8 mouse cellular contexts compared by ENCODE assay signal in genomic region chr2:143062812-143063792, GRCm38 (mm10). TPM values are rescaled to one million over a fixed set of nuclear protein-coding genes. Genes with fewer than 3 reads are reported as not detected.
DNase-seq lines count a peak whose midpoint lies in the region; ATAC-seq and TF ChIP-seq lines count a peak whose summit lies in the region.

Gene Snrpb2, plus strand, starts transcription at chr2:143063039.

- under 1% methylated on average over 55 of the region's 55 CpGs for WGBS in forebrain, embryonic 16.5 days
- 1% methylated on average over 55 of the region's 55 CpGs for WGBS in lung, embryonic 15.5 days

- H3K27ac ChIP-seq in ES-E14 (ENCODE audit: insufficient read depth, low read depth, low read length, poor library complexity, severe bottlenecking) = no peak within 1 kb of the TSS
- no peak within 1 kb of the TSS for H3K27ac ChIP-seq in forebrain, embryonic 16.5 days (ENCODE audit: low read length)
- H3K27ac ChIP-seq in lung, embryonic 15.5 days = peak within 1 kb of the TSS; percentile 63

- in situ Hi-C loops in ES-E14 (cut with MboI; ENCODE audit: low sequenced_read_pairs in 2 of 2, unreplicated experiment in 2 of 2) = no loop called here

- peak within 1 kb of the TSS; percentile 94 to 95 for H3K4me3 ChIP-seq in ES-E14 (ENCODE audit: insufficient read depth in 1 of 2, low read depth in 1 of 2, low read length in 2 of 2, poor library complexity in 1 of 2, severe bottlenecking in 1 of 2)
- H3K4me3 ChIP-seq in forebrain, embryonic 16.5 days (replicated peaks; ENCODE audit: low read length) = peak within 1 kb of the TSS; percentile 97
- H3K4me3 ChIP-seq in lung, embryonic 15.5 days = peak within 1 kb of the TSS; percentile 89

- peak; percentile 96 for ATAC-seq in forebrain, embryonic 16.5 days
- peak; percentile 89 for ATAC-seq in lung, embryonic 15.5 days (ENCODE audit: borderline replicate concordance, extremely low read depth, low FRiP score, low TSS enrichment)

- H3K9ac ChIP-seq in ES-E14 (ENCODE audit: insufficient read depth, low read depth, low read length, poor library complexity, severe bottlenecking) = peak within 1 kb of the TSS; percentile 96
- H3K9ac ChIP-seq in forebrain, embryonic 16.5 days (replicated peaks; ENCODE audit: low read depth, low read length) = peak within 1 kb of the TSS; percentile 79
- peak within 1 kb of the TSS; percentile 80 for H3K9ac ChIP-seq in lung, embryonic 15.5 days

- H3K4me1 ChIP-seq in ES-E14 (ENCODE audit: control insufficient read depth in 2 of 2, insufficient read depth in 2 of 2, low read length in 2 of 2, poor library complexity in 1 of 2) = peaks cover 0 to 4% of the 10 kb centered on the region in 2 experiments; a peak in 1 of 4 replicates
- peaks cover 10% of the 10 kb centered on the region for H3K4me1 ChIP-seq in forebrain, embryonic 16.5 days (replicated peaks; ENCODE audit: control insufficient read depth, insufficient read depth, low read length)
- peaks cover 8% of the 10 kb centered on the region for H3K4me1 ChIP-seq in lung, embryonic 15.5 days

- no peaks in the 10 kb centered on the region for H3K9me3 ChIP-seq in ES-E14 (ENCODE audit: control insufficient read depth, insufficient read depth, low read depth, low read length)
- no peaks in the 10 kb centered on the region for H3K9me3 ChIP-seq in forebrain, embryonic 16.5 days (ENCODE audit: control insufficient read depth, low read length)
- H3K9me3 ChIP-seq in lung, embryonic 15.5 days = no peaks in the 10 kb centered on the region

- peak within 1 kb of the TSS; percentile 92 for H3K4me2 ChIP-seq in forebrain, embryonic 16.5 days (ENCODE audit: low read length)
- H3K4me2 ChIP-seq in lung, embryonic 15.5 days = peak within 1 kb of the TSS; percentile 70

- peak; percentile 92 for DNase-seq in ES-E14 (ENCODE audit: low read depth, low spot score)
- DNase-seq in cerebellum, adult 11-12 months = peak; percentile 83
- DNase-seq in heart, postnatal 4 days = peak; percentile 94
- peak; percentile 71 to 83 for DNase-seq in layer of hippocampus, adult 8-10 months (ENCODE audit: low spot score in 2 of 2)
- peak; percentile 77 for DNase-seq in ovary, adult 18-20 months (ENCODE audit: low spot score)
- DNase-seq in thymus, postnatal 0 days (ENCODE audit: low spot score) = peak; percentile 85

- peaks cover 5% of the 10 kb centered on the region; the same call in 1 of the 2 replicates for H3K36me3 ChIP-seq in ES-E14 (ENCODE audit: control insufficient read depth, insufficient read depth, low read length, poor library complexity, severe bottlenecking)
- peaks cover 7% of the 10 kb centered on the region; the same call in 1 of the 2 replicates for H3K36me3 ChIP-seq in forebrain, embryonic 16.5 days (ENCODE audit: control insufficient read depth, insufficient read depth)
- peaks cover 25% of the 10 kb centered on the region for H3K36me3 ChIP-seq in lung, embryonic 15.5 days

- H3K27me3 ChIP-seq in forebrain, embryonic 16.5 days (replicated peaks; ENCODE audit: control insufficient read depth, insufficient read depth, low read length) = 0 out of 2 replicates have a peak, but pooled peaks cover 3% of the 10 kb centered on the region
- no peaks in the 10 kb centered on the region; the same call in 1 of the 2 replicates for H3K27me3 ChIP-seq in lung, embryonic 15.5 days

TF ChIP-seq in ES-E14, 5 proteins besides CTCF, POLR2A, EP300 and RAD21:
- TF ChIP-seq ZNF384 (IDR thresholded peaks at IDR 0.05; ENCODE audit: low read depth, low read length) = no peak
- no peak for TF ChIP-seq CHD2 (IDR thresholded peaks at IDR 0.05; ENCODE audit: low read depth, low read length)
- peak; percentile 86 for TF ChIP-seq HCFC1 (IDR thresholded peaks at IDR 0.05; ENCODE audit: borderline replicate concordance, insufficient read depth, low read length)
- TF ChIP-seq MAFK (IDR thresholded peaks at IDR 0.05; ENCODE audit: insufficient read depth, low read depth, low read length) = no peak
- TF ChIP-seq ZC3H11A (IDR thresholded peaks at IDR 0.05; ENCODE audit: borderline replicate concordance, low read depth, low read length) = no peak

RNA-seq across cellular contexts. Expression of gene Snrpb2, which starts in this region (rescaled TPM):
- 36.0 and 61.5 TPM in 2 replicates for total RNA-seq in ES-E14 (2012; rRNA removed)
- polyA plus RNA-seq in forebrain, embryonic 16.5 days (2015; fragmentation: Nextera tagmentation; extraction: Ambion mirVana) = 58.7 and 69.8 TPM in 2 replicates
- total RNA-seq in heart, postnatal 4 days (2021) = 10 to 100 TPM; 34.9 to 36.4 TPM
- total RNA-seq in layer of hippocampus, adult 8-10 months (2022) = 10 to 100 TPM; 36.1 to 40.8 (median 37.4) TPM
- polyA plus RNA-seq in lung, embryonic 15.5 days (2015; fragmentation: Nextera tagmentation; extraction: Ambion mirVana) = 74.2 and 75.2 TPM in 2 replicates
- 121 and 122 TPM in 2 replicates for polyA plus RNA-seq in thymus, postnatal 0 days (2015; fragmentation: Nextera tagmentation; extraction: Ambion mirVana)
